Mouse (Mus musculus) forebrain, embryonic 11.5 days (tissue): Measurements from ENCODE around the gene Rnf212b. TPM values are rescaled to one million over a fixed set of nuclear protein-coding genes. Genes with fewer than 3 reads are reported as not detected.

Experiments used
- ATAC-seq: fragments of 200-750 bp; cut with Nextera tagmentation; replicated peaks from 2 replicates; pipeline ENCODE4 v1.8.0; 2017; ENCODE audit warnings: moderate TSS enrichment; ENCODE audit not compliant: low FRiP score
- DNase-seq: peaks from one replicate; pipeline ENCODE4 v3.0.0-alpha.2; 2017; ENCODE audit warnings: low spot score
- H3K27ac ChIP-seq: fragments of 300-500 bp; sonication (generic); 2 replicates; pipeline ENCODE4 v1.5.1; 2014; ENCODE audit warnings: low read depth, low read length
- H3K27me3 ChIP-seq: fragments of 300-500 bp; sonication (generic); 2 replicates; pipeline ENCODE4 v1.6.1; 2014; ENCODE audit warnings: mild to moderate bottlenecking, low read length, mixed read lengths; ENCODE audit not compliant: control insufficient read depth, insufficient read depth
- H3K36me3 ChIP-seq: fragments of 300-500 bp; sonication (generic); 2 replicates; pipeline ENCODE4 v1.6.1; 2014; ENCODE audit warnings: mild to moderate bottlenecking, low read length, moderate library complexity, mixed read lengths; ENCODE audit not compliant: control insufficient read depth, insufficient read depth
- H3K4me1 ChIP-seq: fragments of 300-500 bp; sonication (generic); replicated peaks from 2 replicates; pipeline ENCODE4 v1.6.1; 2014; ENCODE audit warnings: low read length, mixed read lengths; ENCODE audit not compliant: control insufficient read depth, insufficient read depth
- H3K4me2 ChIP-seq: fragments of 300-500 bp; sonication (generic); 2 replicates; pipeline ENCODE4 v1.6.1; 2014; ENCODE audit warnings: low read depth, mild to moderate bottlenecking, low read length, moderate library complexity, mixed read lengths; ENCODE audit not compliant: severe bottlenecking
- H3K4me3 ChIP-seq: fragments of 300-500 bp; sonication (generic); 2 replicates; pipeline ENCODE4 v1.5.1; 2014; ENCODE audit warnings: low read depth, low read length
- H3K9ac ChIP-seq: fragments of 300-500 bp; sonication (generic); 2 replicates; pipeline ENCODE4 v1.6.1; 2014; ENCODE audit warnings: low read length
- H3K9me3 ChIP-seq: fragments of 300-500 bp; sonication (generic); 2 replicates; pipeline ENCODE4 v1.6.1; 2016; ENCODE audit warnings: low read length, mixed read lengths; ENCODE audit not compliant: control insufficient read depth
- WGBS: fragments of 180-500 bp; shearing (Covaris S2); extraction: QIAGEN DNeasy Blood & Tissue Kit; methylation state at CpG from one replicate; pipeline ENCODE4 v1.1.7; 2014; 5-methylcytosine and 5-hydroxymethylcytosine counted together
- polyA plus RNA-seq: library from polyadenylated mRNA; unstranded; fragments of >200 nt; fragmentation: Nextera tagmentation; extraction: Ambion mirVana; gene quantifications from 2 replicates; pipeline ENCODE4 v1.2.1, GENCODE M21; 2014

Rnf212b gene
- polyA plus RNA-seq, 1 experiment from 2014 or later: not detected

GRCm38 (mm10) chr14:54870861-54871260 is 56.9 kb downstream of the Rnf212b start, which contains the start of gene Homez:
TSS of gene Homez (minus strand) at chr14:54870961.
- Histone ChIP-seq H3K36me3 (no peaks in the 10 kb centered on the region), H3K4me2 (no peak within 1 kb of the TSS), H3K27me3 (no peaks in the 10 kb centered on the region), H3K4me1 (peaks cover 3% of the 10 kb centered on the region; the same call in 1 of the 2 replicates), H3K27ac (no peak within 1 kb of the TSS), H3K4me3 (no peak within 1 kb of the TSS), H3K9ac (no peak within 1 kb of the TSS), H3K9me3 (no peaks in the 10 kb centered on the region)
- WGBS: 91% methylated on average over 5 of the region's 5 CpGs
- ATAC-seq: no peak
- no peak for DNase-seq

- Histone ChIP-seq H3K4me3 (no peak overlapping the region), H3K36me3 (no peaks in the 10 kb centered on the region), H3K27ac (no peak overlapping the region), H3K9ac (no peak overlapping the region), H3K4me1 (peaks cover 5% of the 10 kb centered on the region), H3K27me3 (peaks cover 2% of the 10 kb centered on the region; the same call in 1 of the 2 replicates), H3K4me2 (no peak overlapping the region), H3K9me3 (no peaks in the 10 kb centered on the region)
- WGBS: 98% methylated on average over 3 of the region's 3 CpGs
- no peak for ATAC-seq
- DNase-seq: no peak
These were observed 60.2 kb downstream of the Rnf212b start for GRCm38 (mm10) chr14:54874165-54874564.

- no peaks in the 10 kb centered on the region for H3K9me3 ChIP-seq
- H3K9ac ChIP-seq: peak overlapping the region; percentile 88
- peaks cover 5% of the 10 kb centered on the region for H3K4me1 ChIP-seq
- WGBS: 3% methylated on average over 36 of the region's 36 CpGs
- peaks cover 2% of the 10 kb centered on the region; the same call in 1 of the 2 replicates for H3K27me3 ChIP-seq
- ATAC-seq (peak; percentile 55), DNase-seq (no peak)
- H3K27ac ChIP-seq: 0 out of 2 replicates have a peak overlapping the region, but pooled peaks have one; percentile 50
- H3K4me2 ChIP-seq: peak overlapping the region; percentile 98
- H3K36me3 ChIP-seq: no peaks in the 10 kb centered on the region
- H3K4me3 ChIP-seq: peak overlapping the region; percentile 69
These were observed 62.0 kb downstream of the Rnf212b start for GRCm38 (mm10) chr14:54875844-54876538.

- peak; percentile 90 for ATAC-seq
These were observed 62.7 kb downstream of the Rnf212b start for GRCm38 (mm10) chr14:54876539-54877047.

GRCm38 (mm10) chr14:54877048-54877715 is 63.2 kb downstream of the Rnf212b start, which contains the start of gene Ppp1r3e:
TSS of gene Ppp1r3e (minus strand) at chr14:54877550.
- Histone ChIP-seq H3K9ac (peak within 1 kb of the TSS; percentile 88), H3K9me3 (no peaks in the 10 kb centered on the region), H3K4me1 (peaks cover 5% of the 10 kb centered on the region), H3K27ac (peak within 1 kb of the TSS; percentile 50; the same call in 1 of the 2 replicates), H3K4me3 (peak within 1 kb of the TSS; percentile 69), H3K4me2 (peak within 1 kb of the TSS; percentile 98), H3K36me3 (no peaks in the 10 kb centered on the region), H3K27me3 (peaks cover 2% of the 10 kb centered on the region; the same call in 1 of the 2 replicates)
- ATAC-seq: peak; percentile 80
- peak; percentile 82 for DNase-seq
- under 1% methylated on average over 61 of the region's 61 CpGs for WGBS

More at GRCm38 (mm10) chr14:54876539-54877047, 62.7 kb downstream of the Rnf212b start:
- H3K4me2 ChIP-seq: peak overlapping the region; percentile 98
- H3K36me3 ChIP-seq: no peaks in the 10 kb centered on the region
- H3K4me1 ChIP-seq: peaks cover 5% of the 10 kb centered on the region
- no peaks in the 10 kb centered on the region for H3K9me3 ChIP-seq
- H3K9ac ChIP-seq: peak overlapping the region; percentile 88
- peak overlapping the region; percentile 50; the same call in 1 of the 2 replicates for H3K27ac ChIP-seq
- peaks cover 2% of the 10 kb centered on the region; the same call in 1 of the 2 replicates for H3K27me3 ChIP-seq
- H3K4me3 ChIP-seq: peak overlapping the region; percentile 69
- DNase-seq: peak; percentile 94
- WGBS: 0% methylated on average over 60 of the region's 72 CpGs

- Histone ChIP-seq H3K27me3 (no peaks in the 10 kb centered on the region), H3K4me2 (peak within 1 kb of the TSS; percentile 80), H3K27ac (peak within 1 kb of the TSS; percentile 72), H3K4me3 (peak within 1 kb of the TSS; percentile 60), H3K9ac (peak within 1 kb of the TSS; percentile 82), H3K36me3 (no peaks in the 10 kb centered on the region), H3K4me1 (peaks cover 11% of the 10 kb centered on the region; the same call in 1 of the 2 replicates), H3K9me3 (no peaks in the 10 kb centered on the region)
- ATAC-seq (peak; percentile 88), DNase-seq (peak; percentile 93)
- under 1% methylated on average over 26 of the region's 27 CpGs for WGBS
These were observed 69.4 kb downstream of the Rnf212b start, which contains the start of the genes Bcl2l2 and Gm20521 for GRCm38 (mm10) chr14:54883154-54884021. TSS of gene Bcl2l2 (plus strand) at chr14:54883377. TSS of gene Gm20521 (plus strand) at chr14:54883441.

GRCm38 (mm10) chr14:54884022-54884712 is 70.2 kb downstream of the Rnf212b start:
- 34% methylated on average over 21 of the region's 21 CpGs for WGBS
- no peak for ATAC-seq
- peak overlapping the region; percentile 60 for H3K4me3 ChIP-seq
- H3K9me3 ChIP-seq: no peaks in the 10 kb centered on the region
- H3K36me3 ChIP-seq: no peaks in the 10 kb centered on the region
- H3K27me3 ChIP-seq: no peaks in the 10 kb centered on the region
- H3K27ac ChIP-seq: peak overlapping the region; percentile 72
- H3K4me2 ChIP-seq: peak overlapping the region; percentile 80
- DNase-seq: no peak
- H3K4me1 ChIP-seq: peaks cover 11% of the 10 kb centered on the region; the same call in 1 of the 2 replicates
- peak overlapping the region; percentile 82 for H3K9ac ChIP-seq
